Mouse (Mus musculus): ENCODE results near the gene Phf24.

DNA sequence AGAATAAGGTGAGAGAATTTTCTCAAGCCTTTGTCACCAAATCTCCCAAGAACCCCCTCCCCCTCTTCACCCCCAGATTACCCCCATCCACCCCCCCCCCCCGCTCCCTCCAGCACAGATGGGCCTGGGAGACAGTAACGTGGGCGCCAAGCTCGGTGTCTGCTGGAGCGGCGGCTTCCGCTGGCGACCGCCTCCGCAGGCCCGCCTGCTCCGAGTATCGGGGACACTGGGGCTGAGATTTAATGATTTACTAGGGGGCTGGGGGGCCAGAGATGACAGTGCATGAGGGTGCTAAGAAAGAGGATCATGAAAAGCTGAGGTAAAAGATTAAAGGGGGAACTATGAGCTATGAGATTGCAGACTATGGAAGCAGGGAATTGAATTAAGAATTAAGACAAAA is 32.1 kb downstream of the Phf24 start:
- TF ChIP-seq POLR2A (IDR thresholded peaks at IDR 0.05; ENCODE audit: control insufficient read depth, low read depth, low read length) (no peak), CTCF (IDR thresholded peaks at IDR 0.05; ENCODE audit: control insufficient read depth, insufficient read depth, insufficient replicate concordance, low read depth, low read length) (no peak)
